Mouse (Mus musculus) embryonic facial prominence, embryonic 12.5 days (tissue): Measurements from ENCODE around the gene Hist1h2bl. TPM values are rescaled to one million over a fixed set of nuclear protein-coding genes. Genes with fewer than 3 reads are reported as not detected.
"Not testable (repeated sequence)": the region's sequence is repeated elsewhere in the genome, so short reads cannot be mapped to it uniquely, and the experiment has no call there.

Experiments used
- ATAC-seq: fragments of 200-750 bp; cut with Nextera tagmentation; 2 replicates; pipeline ENCODE4 v1.8.0; 2017; ENCODE audit not compliant: insufficient number of reproducible peaks, insufficient read depth, low FRiP score, low TSS enrichment
- H3K27ac ChIP-seq: fragments of 300-500 bp; sonication (generic); 2 replicates; pipeline ENCODE4 v1.5.1; 2016; ENCODE audit warnings: mild to moderate bottlenecking
- H3K27me3 ChIP-seq: fragments of 300-500 bp; sonication (generic); 2 replicates; pipeline ENCODE4 v1.6.1; 2016; ENCODE audit warnings: mild to moderate bottlenecking, moderate library complexity
- H3K36me3 ChIP-seq: fragments of 300-500 bp; sonication (generic); 2 replicates; pipeline ENCODE4 v1.6.1; 2016; ENCODE audit warnings: mild to moderate bottlenecking
- H3K4me1 ChIP-seq: fragments of 300-500 bp; sonication (generic); 2 replicates; pipeline ENCODE4 v1.6.1; 2016
- H3K4me2 ChIP-seq: fragments of 300-500 bp; sonication (generic); replicated peaks from 2 replicates; pipeline ENCODE4 v1.6.1; 2016; ENCODE audit warnings: mild to moderate bottlenecking, moderate library complexity
- H3K4me3 ChIP-seq: fragments of 300-500 bp; sonication (generic); 2 replicates; pipeline ENCODE4 v1.5.1; 2016; ENCODE audit warnings: mild to moderate bottlenecking
- H3K9ac ChIP-seq: fragments of 300-500 bp; sonication (generic); 2 replicates; pipeline ENCODE4 v1.6.1; 2016; ENCODE audit warnings: mild to moderate bottlenecking, moderate library complexity
- H3K9me3 ChIP-seq: fragments of 300-500 bp; sonication (generic); 2 replicates; pipeline ENCODE4 v1.6.1; 2016; ENCODE audit warnings: mild to moderate bottlenecking, moderate library complexity
- WGBS: fragments of 180-500 bp; shearing (Covaris S2); methylation state at CpG from one replicate; pipeline ENCODE4 v1.1.7; 2016; 5-methylcytosine and 5-hydroxymethylcytosine counted together
- polyA plus RNA-seq: library from polyadenylated mRNA; unstranded; fragments of >200 nt; fragmentation: Nextera tagmentation; extraction: Ambion mirVana; gene quantifications from 2 replicates; pipeline ENCODE4 v1.2.1, GENCODE M21; 2016

Hist1h2bl gene
- polyA plus RNA-seq, 1 experiment from 2014 or later: 3.6 TPM

- H3K9me3 ChIP-seq: no peaks in the 10 kb centered on the region
- peak overlapping the region; percentile 72 for H3K9ac ChIP-seq
- peaks cover 32% of the 10 kb centered on the region for H3K4me1 ChIP-seq
- no peaks in the 10 kb centered on the region for H3K36me3 ChIP-seq
- ATAC-seq: no peak
- peak overlapping the region; percentile 47 for H3K4me3 ChIP-seq
- 50% methylated on average over 4 of the region's 4 CpGs for WGBS
- H3K27ac ChIP-seq: peak overlapping the region; percentile 90
- H3K4me2 ChIP-seq: peak overlapping the region; percentile 64
- H3K27me3 ChIP-seq: no peaks in the 10 kb centered on the region
Measured at GRCm38 (mm10) chr13:21718381-21719080, 2.6 kb upstream of the Hist1h2bl start.

DNA sequence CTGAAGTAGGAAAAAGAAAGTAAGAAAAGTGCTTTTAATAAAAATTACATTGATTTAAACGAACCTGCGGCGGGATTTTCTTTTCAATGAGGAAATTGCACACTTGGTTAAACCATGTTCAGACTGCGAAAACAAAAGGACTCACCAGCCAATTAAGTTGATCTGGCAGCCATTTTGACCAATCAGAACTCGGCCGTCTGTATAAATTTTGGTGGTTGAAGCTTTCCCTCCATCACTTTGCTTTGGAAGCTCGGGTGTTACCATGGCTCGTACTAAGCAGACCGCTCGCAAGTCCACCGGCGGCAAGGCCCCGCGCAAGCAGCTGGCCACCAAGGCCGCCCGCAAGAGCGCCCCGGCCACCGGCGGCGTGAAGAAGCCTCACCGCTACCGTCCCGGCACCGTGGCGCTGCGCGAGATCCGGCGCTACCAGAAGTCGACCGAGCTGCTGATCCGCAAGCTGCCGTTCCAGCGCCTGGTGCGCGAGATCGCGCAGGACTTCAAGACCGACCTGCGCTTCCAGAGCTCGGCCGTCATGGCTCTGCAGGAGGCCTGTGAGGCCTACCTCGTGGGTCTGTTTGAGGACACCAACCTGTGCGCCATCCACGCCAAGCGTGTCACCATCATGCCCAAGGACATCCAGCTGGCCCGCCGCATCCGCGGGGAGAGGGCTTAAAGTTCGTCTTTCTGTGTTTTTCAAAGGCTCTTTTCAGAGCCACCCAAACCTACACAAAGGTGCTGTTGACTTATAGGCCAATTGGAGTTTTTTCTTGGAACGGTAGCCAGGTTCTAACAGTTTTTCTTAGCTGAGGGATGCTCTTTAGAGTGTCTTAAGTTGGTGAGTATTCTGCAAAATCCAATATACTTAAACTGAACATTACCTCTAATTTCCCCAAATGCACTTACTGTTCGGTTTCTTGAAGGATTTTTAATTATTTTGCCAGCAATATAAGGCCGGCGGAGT, 1.7 kb upstream of the Hist1h2bl start, which contains the start of gene Hist1h3h:
Hist1h3h (plus strand) TSS at position 263 of the 961 bp plus-strand sequence.
- Histone ChIP-seq H3K9ac (peak within 1 kb of the TSS; percentile 72), H3K4me2 (peak within 1 kb of the TSS; percentile 85), H3K27ac (peak within 1 kb of the TSS; percentile 98), H3K4me1 (peaks cover 28% of the 10 kb centered on the region), H3K4me3 (peak within 1 kb of the TSS; percentile 49)
- WGBS: under 1% methylated on average over 26 of the region's 56 CpGs
- not testable (repeated sequence) for H3K27me3 ChIP-seq, H3K36me3 ChIP-seq, H3K9me3 ChIP-seq
- peak; percentile 36; the same call in 1 of the 2 replicates for ATAC-seq

DNA sequence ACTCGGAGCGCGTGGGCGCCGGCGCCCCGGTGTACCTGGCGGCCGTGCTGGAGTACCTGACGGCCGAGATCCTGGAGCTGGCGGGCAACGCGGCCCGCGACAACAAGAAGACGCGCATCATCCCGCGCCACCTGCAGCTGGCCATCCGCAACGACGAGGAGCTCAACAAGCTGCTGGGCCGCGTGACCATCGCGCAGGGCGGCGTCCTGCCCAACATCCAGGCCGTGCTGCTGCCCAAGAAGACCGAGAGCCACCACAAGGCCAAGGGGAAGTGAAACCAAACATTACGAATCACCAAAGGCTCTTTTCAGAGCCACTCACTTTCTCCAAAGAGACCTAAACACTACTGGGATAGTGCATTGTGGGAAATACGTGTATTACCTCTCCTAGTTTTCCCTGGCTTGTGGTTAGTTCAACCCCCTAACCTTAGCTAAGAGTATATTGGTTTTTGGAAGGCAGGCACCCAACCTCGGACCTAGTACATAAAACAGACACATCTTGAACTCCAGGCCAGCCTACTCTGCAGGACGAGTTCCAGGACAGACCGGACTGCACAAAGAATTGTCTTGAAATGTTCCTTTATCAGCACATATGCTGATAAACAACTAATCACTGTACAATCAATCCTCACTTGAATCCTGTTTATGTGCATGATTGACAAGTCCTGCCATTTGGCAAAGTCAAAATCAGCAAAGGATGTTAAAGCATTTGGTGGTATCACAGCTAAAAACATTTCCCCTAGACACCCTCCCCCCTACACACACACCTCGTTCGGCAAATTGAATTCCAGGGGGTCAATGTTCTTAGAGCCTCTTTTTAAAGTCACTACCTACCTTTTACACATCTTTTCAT, 823 bp upstream of the Hist1h2bl start:
- H3K27ac ChIP-seq: peak overlapping the region; percentile 98
- peak overlapping the region; percentile 85 for H3K4me2 ChIP-seq
- H3K9me3 ChIP-seq, H3K27me3 ChIP-seq, H3K36me3 ChIP-seq, ATAC-seq: not testable (repeated sequence)
- H3K9ac ChIP-seq: peak overlapping the region; percentile 65
- WGBS: under 1% methylated on average over 13 of the region's 38 CpGs
- peak overlapping the region; percentile 49 for H3K4me3 ChIP-seq
- H3K4me1 ChIP-seq: peaks cover 26% of the 10 kb centered on the region

- peak overlapping the region; percentile 98 for H3K27ac ChIP-seq
- peak overlapping the region; percentile 49 for H3K4me3 ChIP-seq
- H3K4me1 ChIP-seq: peaks cover 19% of the 10 kb centered on the region
- no peaks in the 10 kb centered on the region for H3K36me3 ChIP-seq
- no peaks in the 10 kb centered on the region for H3K27me3 ChIP-seq
- H3K9me3 ChIP-seq: no peaks in the 10 kb centered on the region
- under 1% methylated on average over 22 of the region's 22 CpGs for WGBS
- peak overlapping the region; percentile 66 for H3K9ac ChIP-seq
- H3K4me2 ChIP-seq: peak overlapping the region; percentile 85
- ATAC-seq: no peak
Measured at GRCm38 (mm10) chr13:21715131-21715863, 646 bp downstream of the Hist1h2bl start.

- WGBS: under 1% methylated on average over 7 of the region's 7 CpGs
- H3K9ac ChIP-seq: peak overlapping the region; percentile 66
Measured at GRCm38 (mm10) chr13:21714725-21715124, 1.2 kb downstream of the Hist1h2bl start.

DNA sequence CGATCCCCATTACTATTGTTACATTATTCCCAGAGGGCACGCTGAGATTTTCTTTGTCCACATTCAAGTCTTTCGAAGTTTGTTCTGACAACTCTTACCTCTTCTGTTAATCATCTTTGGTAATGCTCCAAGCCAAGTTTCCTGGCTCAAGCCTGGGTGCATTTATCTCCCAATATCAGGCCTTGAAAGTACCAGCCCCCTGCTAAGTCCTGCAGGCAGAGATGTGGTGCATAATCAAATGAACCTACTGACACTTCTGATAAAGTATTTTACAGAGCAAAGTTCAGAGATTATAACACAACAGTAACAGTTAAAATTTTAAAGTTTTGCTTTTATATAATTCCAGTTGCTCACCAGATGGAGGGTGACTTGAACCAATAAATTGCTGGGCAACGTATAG, 4.2 kb downstream of the Hist1h2bl start:
- H3K9me3 ChIP-seq: no peaks in the 10 kb centered on the region
- H3K27me3 ChIP-seq: no peaks in the 10 kb centered on the region
- peak overlapping the region; percentile 43 for H3K4me3 ChIP-seq
- H3K27ac ChIP-seq: no peak overlapping the region
- H3K36me3 ChIP-seq: no peaks in the 10 kb centered on the region
- H3K4me2 ChIP-seq: peak overlapping the region; percentile 53
- peaks cover 7% of the 10 kb centered on the region; the same call in 1 of the 2 replicates for H3K4me1 ChIP-seq
- 34% methylated on average over 4 of the region's 4 CpGs for WGBS
- peak overlapping the region; percentile 45 for H3K9ac ChIP-seq
- ATAC-seq: no peak

More at GRCm38 (mm10) chr13:21714725-21715124, 1.2 kb downstream of the Hist1h2bl start:
- Histone ChIP-seq H3K4me1 (peaks cover 18% of the 10 kb centered on the region; the same call in 1 of the 2 replicates), H3K4me2 (peak overlapping the region; percentile 85), H3K36me3 (no peaks in the 10 kb centered on the region), H3K27ac (peak overlapping the region; percentile 98), H3K27me3 (no peaks in the 10 kb centered on the region), H3K9me3 (no peaks in the 10 kb centered on the region), H3K4me3 (peak overlapping the region; percentile 49)
- no peak for ATAC-seq

GRCm38 (mm10) chr13:21710821-21711525, 5.0 kb downstream of the Hist1h2bl start:
- Histone ChIP-seq H3K27me3 (no peaks in the 10 kb centered on the region), H3K9ac (peak overlapping the region; percentile 45), H3K36me3 (no peaks in the 10 kb centered on the region), H3K4me1 (peaks cover 7% of the 10 kb centered on the region; the same call in 1 of the 2 replicates), H3K27ac (no peak overlapping the region), H3K9me3 (no peaks in the 10 kb centered on the region), H3K4me2 (peak overlapping the region; percentile 53), H3K4me3 (peak overlapping the region; percentile 43)
- 2% methylated on average over 22 of the region's 22 CpGs for WGBS
- ATAC-seq: 0 out of 2 replicates have a peak, but pooled peaks have one; percentile 54

GRCm38 (mm10) chr13:21710031-21710711, 5.8 kb downstream of the Hist1h2bl start:
- H3K9me3 ChIP-seq: no peaks in the 10 kb centered on the region

GRCm38 (mm10) chr13:21706669-21707068, 9.3 kb downstream of the Hist1h2bl start:
- WGBS: 77% methylated on average over 4 of the region's 4 CpGs
- H3K9ac ChIP-seq: no peak overlapping the region

More at GRCm38 (mm10) chr13:21710031-21710711, 5.8 kb downstream of the Hist1h2bl start:
- Histone ChIP-seq H3K36me3 (no peaks in the 10 kb centered on the region), H3K4me1 (peaks cover 4% of the 10 kb centered on the region; the same call in 1 of the 2 replicates), H3K27me3 (no peaks in the 10 kb centered on the region), H3K9ac (peak overlapping the region; percentile 52), H3K4me3 (peak overlapping the region; percentile 58), H3K4me2 (peak overlapping the region; percentile 32), H3K27ac (peak overlapping the region; percentile 73)
- WGBS: under 1% methylated on average over 32 of the region's 32 CpGs
- ATAC-seq: peak; percentile 73

More at GRCm38 (mm10) chr13:21706669-21707068, 9.3 kb downstream of the Hist1h2bl start:
- Histone ChIP-seq H3K36me3 (no peaks in the 10 kb centered on the region), H3K9me3 (no peaks in the 10 kb centered on the region), H3K4me1 (no peaks in the 10 kb centered on the region), H3K27ac (no peak overlapping the region), H3K4me3 (no peak overlapping the region), H3K4me2 (no peak overlapping the region), H3K27me3 (no peaks in the 10 kb centered on the region)
- ATAC-seq: no peak
